Mouse (Mus musculus): ENCODE measurements around the gene Fer1l5.

Fer1l5 gene

GRCm38 (mm10) chr1:36371934-36372845 lies at the start of gene Fer1l5:
Gene Fer1l5 (plus strand): TSS chr1:36372291.
- no peak for DNase-seq (ENCODE audit: low spot score in 2 of 2)

DNA sequence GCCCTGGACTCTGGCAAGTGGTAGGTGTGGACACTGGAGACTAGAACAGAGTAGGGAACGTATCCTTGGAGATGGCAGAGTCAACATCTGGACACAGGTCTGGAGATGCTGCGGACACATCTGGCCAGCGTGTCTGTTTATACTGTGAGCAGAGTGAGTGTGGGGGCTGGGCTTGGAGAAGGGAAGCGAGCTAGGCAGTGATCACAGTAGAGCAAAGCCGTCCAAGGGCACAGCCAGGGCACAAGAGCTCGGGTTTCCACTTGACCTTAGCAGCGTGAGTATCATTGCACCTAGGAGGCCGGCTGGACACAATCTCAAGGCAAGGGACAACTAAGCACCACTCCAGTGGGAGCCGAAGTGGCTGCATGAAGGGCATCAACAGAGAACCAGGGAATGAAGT lies 49.0 kb upstream of the Fer1l5 start:
- no peak for DNase-seq (ENCODE audit: low spot score in 2 of 2)

GRCm38 (mm10) chr1:36323746-36324448 lies 48.2 kb upstream of the Fer1l5 start:
- DNase-seq (ENCODE audit: low spot score in 2 of 2) = peak in 1 of 2 experiments; percentile 36

GRCm38 (mm10) chr1:36325900-36326321 lies 46.2 kb upstream of the Fer1l5 start:
- no peak for DNase-seq (ENCODE audit: low spot score in 2 of 2)

DNA sequence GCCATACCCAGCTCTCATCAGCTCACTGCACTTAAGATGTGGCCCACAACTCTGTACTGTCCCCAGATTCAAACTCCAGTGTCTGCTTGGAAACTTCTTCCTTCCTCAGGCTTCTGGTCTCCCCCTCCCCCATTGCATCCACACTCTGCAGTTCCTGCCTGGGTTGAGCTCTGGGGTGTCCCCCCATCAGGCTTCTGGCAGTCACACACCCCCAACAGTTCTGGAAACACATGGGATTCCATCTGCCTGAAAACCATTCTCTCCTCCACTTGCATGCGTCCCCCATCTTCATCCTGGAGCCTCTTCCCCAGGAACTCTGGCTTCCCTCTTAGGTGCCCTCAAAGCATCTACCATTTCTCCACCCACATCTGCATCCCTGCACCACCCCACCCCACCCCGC lies 45.3 kb upstream of the Fer1l5 start:
- DNase-seq (ENCODE audit: low spot score in 2 of 2) = no peak

DNA sequence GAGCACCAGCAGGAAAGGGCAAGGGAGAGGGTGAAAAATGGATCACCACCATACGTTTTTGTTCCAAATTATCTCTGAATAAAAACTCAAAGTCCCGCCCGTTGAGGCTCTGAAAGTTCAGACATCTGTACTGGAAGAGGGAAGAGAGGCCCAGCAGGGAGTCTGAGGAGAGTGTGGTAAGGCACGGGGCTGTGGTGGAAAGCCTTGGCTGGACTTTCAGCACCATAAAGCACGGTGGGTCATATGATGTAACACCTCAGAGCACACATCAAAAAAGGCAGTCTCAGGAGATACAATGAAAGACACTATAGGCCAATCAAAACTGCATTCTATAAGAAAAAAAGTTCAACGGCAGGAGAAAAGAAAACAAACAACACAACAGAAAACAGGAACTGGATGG lies 40.3 kb upstream of the Fer1l5 start:
- DNase-seq (ENCODE audit: low spot score in 2 of 2) = no peak

DNA sequence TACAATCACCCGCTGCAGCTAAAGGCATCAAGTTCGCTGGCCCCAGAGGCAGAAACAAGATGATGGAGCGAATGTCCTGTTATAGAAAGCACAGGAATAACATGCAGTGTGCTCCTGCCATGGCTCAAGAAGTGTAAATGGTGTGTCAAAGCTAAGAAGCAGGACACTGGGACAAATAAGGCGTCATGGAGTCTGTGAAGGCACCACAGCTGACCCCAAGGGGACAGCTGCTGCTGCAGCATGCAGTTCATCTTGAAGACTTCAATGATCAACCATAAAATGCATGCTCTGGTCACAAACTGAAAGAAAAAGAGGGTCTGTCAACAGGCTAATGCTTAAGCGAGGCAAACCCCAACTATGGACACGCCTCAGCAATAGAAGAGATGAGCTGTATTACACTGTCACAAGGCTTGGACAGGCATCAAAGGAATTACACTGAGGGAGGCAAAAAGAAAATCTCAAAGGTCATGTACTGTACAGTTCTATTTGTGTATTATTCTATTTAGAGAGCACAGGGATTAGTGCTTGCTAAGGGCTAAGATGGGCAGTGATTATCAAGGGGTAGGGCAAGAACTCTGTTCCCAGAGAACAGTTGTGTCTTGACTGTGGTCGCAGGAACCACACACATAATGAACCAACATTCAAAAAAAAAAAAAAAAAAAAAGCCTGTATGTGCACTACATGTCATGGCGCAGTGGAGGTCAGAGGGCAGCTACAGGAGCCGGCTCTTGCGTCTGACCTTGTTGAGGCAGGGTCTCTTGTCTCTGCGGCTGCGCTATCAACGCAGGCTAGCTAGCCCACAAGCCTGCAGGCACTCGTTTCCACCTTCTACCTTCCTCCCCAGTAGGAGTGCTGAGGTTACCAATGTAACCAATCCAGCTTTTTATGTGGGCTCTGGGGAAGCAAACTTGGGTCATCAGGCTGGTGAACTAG lies 38.9 kb upstream of the Fer1l5 start:
- DNase-seq (ENCODE audit: low spot score in 2 of 2) = no peak

GRCm38 (mm10) chr1:36342547-36342946 lies 29.5 kb upstream of the Fer1l5 start:
- DNase-seq (ENCODE audit: low spot score in 2 of 2) = no peak

GRCm38 (mm10) chr1:36352351-36352750 lies 19.7 kb upstream of the Fer1l5 start:
- DNase-seq (ENCODE audit: low spot score in 2 of 2) = no peak

DNA sequence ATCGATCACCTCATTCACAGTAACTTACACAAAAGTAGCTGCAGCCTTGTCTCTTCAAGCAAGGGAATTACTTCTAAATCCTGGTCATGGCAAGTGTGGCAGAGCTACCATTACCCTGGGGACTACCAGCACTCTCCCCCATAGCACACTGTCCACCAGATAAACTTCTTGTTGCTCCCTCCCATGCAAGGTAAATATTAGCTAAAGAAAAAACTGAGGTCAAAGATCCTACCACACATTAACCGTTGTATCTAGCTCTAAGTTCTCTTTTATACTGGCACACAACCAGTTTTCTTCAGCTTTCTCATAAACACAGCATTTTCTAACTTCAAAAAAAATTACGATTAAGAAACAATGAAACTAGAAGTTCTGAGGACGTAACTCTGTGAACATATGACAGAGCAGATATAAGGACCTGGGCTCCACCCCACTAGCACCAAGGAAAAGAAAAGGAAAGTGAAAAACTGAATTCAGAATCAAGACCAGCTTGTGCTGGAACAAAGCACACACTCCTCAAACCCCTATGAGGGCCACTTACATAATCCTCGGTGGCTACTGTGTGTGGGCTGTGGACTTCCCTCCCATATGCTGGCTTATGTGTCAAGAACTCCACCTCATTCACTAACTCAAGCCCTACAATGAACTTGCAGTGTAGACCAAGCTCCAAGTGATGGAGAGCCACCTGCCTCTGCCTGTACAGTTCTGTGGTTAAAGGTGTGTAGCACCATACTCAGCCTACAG lies 15.0 kb upstream of the Fer1l5 start:
- no peak for DNase-seq (ENCODE audit: low spot score in 2 of 2)

DNA sequence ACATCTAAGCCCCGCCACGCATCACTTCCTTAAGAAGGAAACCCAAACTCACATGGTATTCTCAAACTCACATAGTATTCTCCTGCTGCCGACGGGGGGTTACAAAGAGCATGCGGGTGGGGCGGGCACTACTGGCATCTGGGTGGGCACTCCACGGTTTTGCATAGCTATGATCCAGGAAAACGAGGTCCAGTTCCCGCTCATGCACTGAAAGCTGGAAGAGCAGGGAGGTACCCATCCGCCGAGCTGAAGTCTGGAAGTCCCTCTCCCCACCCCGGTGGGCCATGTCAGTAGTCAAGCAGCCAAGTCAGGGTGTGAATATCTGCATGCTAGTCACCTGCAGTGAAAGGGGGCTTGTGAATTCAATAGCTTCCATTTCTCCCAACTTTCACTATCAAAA lies 4.4 kb upstream of the Fer1l5 start:
- DNase-seq (ENCODE audit: low spot score in 2 of 2) = no peak

GRCm38 (mm10) chr1:36368112-36368968 lies 3.8 kb upstream of the Fer1l5 start:
- peak in 1 of 2 experiments; percentile 25 for DNase-seq (ENCODE audit: low spot score in 2 of 2)

GRCm38 (mm10) chr1:36368969-36369645 lies 3.0 kb upstream of the Fer1l5 start, which contains the start of gene Kansl3:
Gene Kansl3 (minus strand): TSS chr1:36369181.
- peak; percentile 82 to 93 for DNase-seq (ENCODE audit: low spot score in 2 of 2)

- DNase-seq (ENCODE audit: low spot score in 2 of 2) = no peak
Measured at GRCm38 (mm10) chr1:36370918-36371317, 1.2 kb upstream of the Fer1l5 start.

GRCm38 (mm10) chr1:36378880-36379279 lies 6.8 kb downstream of the Fer1l5 start:
- no peak for DNase-seq (ENCODE audit: low spot score in 2 of 2)

GRCm38 (mm10) chr1:36379582-36379981 lies 7.5 kb downstream of the Fer1l5 start:
- peak in 1 of 2 experiments; percentile 25 for DNase-seq (ENCODE audit: low spot score in 2 of 2)

DNA sequence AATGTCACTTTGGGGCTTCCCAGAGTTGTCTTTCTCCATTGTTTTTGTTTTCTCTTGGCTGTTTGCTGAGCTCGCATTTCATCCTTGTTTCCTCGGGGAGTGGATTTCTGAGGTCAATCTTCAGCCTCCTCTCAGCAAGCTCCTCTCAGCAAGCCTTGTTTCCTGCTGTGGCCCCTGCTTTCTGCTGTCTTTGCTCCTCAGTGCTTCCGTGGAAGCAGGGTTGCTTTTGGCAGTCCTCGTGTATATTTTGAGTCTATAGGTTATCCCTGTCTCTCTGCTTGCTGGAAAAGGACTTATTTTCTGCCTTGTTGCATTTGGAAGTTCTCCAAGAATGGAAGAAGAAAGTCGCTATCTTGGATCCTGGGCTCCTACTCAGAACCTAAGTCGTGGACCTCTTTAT lies 24.9 kb downstream of the Fer1l5 start:
- no peak for DNase-seq (ENCODE audit: low spot score in 2 of 2)

DNA sequence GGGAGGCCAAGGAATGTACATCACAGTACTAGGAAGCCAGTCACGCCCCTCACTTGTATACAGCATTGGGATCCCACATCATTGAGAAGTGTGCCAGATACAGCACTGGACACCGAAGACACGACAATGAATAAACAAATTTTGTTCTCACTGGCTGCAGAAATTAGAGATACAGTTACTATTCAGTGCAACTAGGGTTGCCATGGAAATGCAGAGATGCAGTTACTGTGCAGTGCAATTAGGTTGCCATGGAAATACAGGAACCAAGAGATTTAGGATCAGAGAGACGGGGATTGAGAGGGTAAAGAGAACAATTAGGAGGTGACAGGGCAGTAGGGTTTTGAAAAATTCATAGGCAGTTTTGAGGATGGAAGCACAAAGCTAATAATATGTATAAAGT lies 29.4 kb downstream of the Fer1l5 start:
- DNase-seq (ENCODE audit: low spot score in 2 of 2) = no peak

DNA sequence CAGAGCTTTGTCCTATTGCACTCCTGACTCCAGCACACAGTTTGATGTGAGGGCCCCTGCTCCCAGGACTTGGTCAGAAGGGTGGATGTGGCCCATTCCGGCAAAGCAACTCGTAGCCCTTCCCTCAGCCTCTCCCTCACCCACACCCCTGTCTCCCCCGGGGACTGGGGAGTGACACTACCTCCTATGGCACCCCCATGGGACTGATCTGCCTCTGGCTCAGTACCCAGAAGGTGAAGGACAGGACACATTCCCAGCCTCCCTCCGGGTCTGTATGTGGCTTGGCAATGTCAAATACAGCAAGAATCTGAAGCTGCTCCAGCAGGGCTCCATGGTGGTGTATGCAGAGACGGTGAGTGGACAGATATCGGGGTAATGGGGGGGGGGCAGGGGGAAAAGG lies 32.4 kb downstream of the Fer1l5 start:
- DNase-seq (ENCODE audit: low spot score in 2 of 2) = no peak

Measured in cerebellum, postnatal 4 days (tissue).